Mouse (Mus musculus): ENCODE data around the gene Nkx2-9.

DNA sequence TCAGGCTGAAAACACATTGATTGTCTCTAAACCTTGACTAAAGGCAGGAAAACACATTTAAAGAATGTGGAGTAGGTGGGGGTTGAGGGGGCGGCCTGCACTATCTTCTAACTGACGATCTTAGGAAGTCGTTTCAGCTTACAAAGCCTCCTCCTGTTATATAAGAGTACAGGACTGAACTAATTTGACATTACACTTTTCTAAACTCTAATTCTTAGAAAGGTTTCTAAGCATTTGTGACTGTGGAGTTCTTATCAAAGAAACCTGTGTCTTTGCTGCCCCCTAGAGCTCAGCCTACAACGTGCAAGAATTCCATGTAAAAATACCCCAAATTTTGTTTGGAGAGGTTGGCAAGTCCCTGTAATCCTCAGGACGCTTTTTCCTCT is 24.1 kb upstream of the Nkx2-9 start:
- TF ChIP-seq CTCF (conservative IDR thresholded peaks at IDR 0.05; ENCODE audit: low read length) (peak; percentile 39), NANOG (IDR thresholded peaks at IDR 0.05; ENCODE audit: borderline replicate concordance, low read length) (no peak), POU5F1 (IDR thresholded peaks at IDR 0.05; ENCODE audit: borderline replicate concordance, low read length) (no peak)

Data from E14TG2a.4 (cell line).